ENCODE assay signal across 8 mouse cellular contexts in the genomic region with DNA sequence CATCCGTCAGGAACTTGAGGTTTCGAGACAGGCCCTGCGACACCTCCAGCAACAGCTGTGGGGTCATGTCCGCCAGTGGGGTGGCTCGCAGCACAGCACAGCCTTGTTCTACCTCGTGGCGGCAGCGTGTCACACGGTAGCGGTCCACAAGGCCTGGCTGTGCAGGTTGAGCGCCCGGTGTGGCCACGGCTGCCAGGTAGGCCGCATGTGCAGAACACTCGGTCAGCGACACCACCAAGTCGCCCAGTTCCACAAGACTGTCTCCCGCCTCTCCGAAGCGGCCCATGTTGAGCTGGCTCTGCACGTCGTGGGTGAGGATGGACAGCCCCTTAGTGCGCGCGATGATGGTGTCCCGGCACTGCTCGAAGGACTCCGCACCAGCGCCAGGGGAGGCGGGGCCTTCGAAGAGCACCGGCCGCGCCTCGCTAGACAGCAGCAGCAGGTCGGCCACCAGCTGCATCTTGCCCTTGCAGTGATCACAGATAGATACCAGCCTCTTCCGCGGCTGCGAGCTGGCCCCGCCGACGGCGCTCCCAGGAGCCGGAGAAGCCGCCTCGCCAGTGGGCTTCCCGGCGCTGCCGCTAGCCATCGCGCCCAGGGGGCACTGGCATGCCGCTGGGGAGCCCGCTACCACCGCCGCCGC. TPM values are rescaled to one million over a fixed set of nuclear protein-coding genes. Genes with fewer than 3 reads are reported as not detected.
DNase-seq lines count a peak whose midpoint lies in the region; ATAC-seq and TF ChIP-seq lines count a peak whose summit lies in the region.

No protein-coding gene starts in this region.

- peak overlapping the region; percentile 94 for H3K9ac ChIP-seq in intestine, embryonic 15.5 days
- peak overlapping the region; percentile 84 for H3K9ac ChIP-seq in limb, embryonic 14.5 days (ENCODE audit: low read depth, low read length, severe bottlenecking)
- H3K9ac ChIP-seq in midbrain, embryonic 13.5 days (replicated peaks): peak overlapping the region; percentile 92
- H3K9ac ChIP-seq in stomach, embryonic 16.5 days (ENCODE audit: low read length): peak overlapping the region; percentile 90

- intact Hi-C loops in gastrocnemius, postnatal 14 days (cut with DNase I; ENCODE audit: low total_unique reads): no loop called here

- ATAC-seq in common myeloid progenitor, adult 5-6 weeks (replicated peaks; ENCODE audit: low read depth, poor library complexity, severe bottlenecking): peak; percentile 7; the same call in 1 of the 2 replicates
- peak; percentile 29 for ATAC-seq in intestine, embryonic 15.5 days
- peak; percentile 21; the same call in 1 of the 2 replicates for ATAC-seq in limb, embryonic 14.5 days (ENCODE audit: low FRiP score, low read depth)
- ATAC-seq in midbrain, embryonic 13.5 days: peak; percentile 38
- no peak for ATAC-seq in stomach, embryonic 16.5 days (ENCODE audit: insufficient read depth, low FRiP score)

- peaks cover 32% of the 10 kb centered on the region for H3K4me1 ChIP-seq in intestine, embryonic 15.5 days (replicated peaks)
- peaks cover 39% of the 10 kb centered on the region for H3K4me1 ChIP-seq in limb, embryonic 14.5 days (ENCODE audit: control insufficient read depth, insufficient read depth, low read length)
- H3K4me1 ChIP-seq in midbrain, embryonic 13.5 days (replicated peaks): peaks cover 61% of the 10 kb centered on the region
- peaks cover 52% of the 10 kb centered on the region for H3K4me1 ChIP-seq in stomach, embryonic 16.5 days (ENCODE audit: control insufficient read depth, insufficient read depth, low read length)

- H3K4me3 ChIP-seq in intestine, embryonic 15.5 days (replicated peaks): peak overlapping the region; percentile 90
- H3K4me3 ChIP-seq in limb, embryonic 14.5 days (replicated peaks; ENCODE audit: low read length): peak overlapping the region; percentile 78
- H3K4me3 ChIP-seq in midbrain, embryonic 13.5 days (replicated peaks): peak overlapping the region; percentile 78
- H3K4me3 ChIP-seq in stomach, embryonic 16.5 days (replicated peaks; ENCODE audit: low read length): peak overlapping the region; percentile 64

- H3K4me2 ChIP-seq in intestine, embryonic 15.5 days (replicated peaks): peak overlapping the region; percentile 85
- peak overlapping the region; percentile 94 for H3K4me2 ChIP-seq in limb, embryonic 14.5 days (replicated peaks; ENCODE audit: low read depth, low read length, severe bottlenecking)
- H3K4me2 ChIP-seq in midbrain, embryonic 13.5 days (replicated peaks): peak overlapping the region; percentile 93
- H3K4me2 ChIP-seq in stomach, embryonic 16.5 days (ENCODE audit: low read depth, low read length): peak overlapping the region; percentile 88

- H3K9me3 ChIP-seq in intestine, embryonic 15.5 days: no peaks in the 10 kb centered on the region
- no peaks in the 10 kb centered on the region for H3K9me3 ChIP-seq in limb, embryonic 14.5 days (ENCODE audit: control insufficient read depth, low read length)
- peaks cover 2% of the 10 kb centered on the region; the same call in 1 of the 2 replicates for H3K9me3 ChIP-seq in midbrain, embryonic 13.5 days
- no peaks in the 10 kb centered on the region for H3K9me3 ChIP-seq in stomach, embryonic 16.5 days (replicated peaks; ENCODE audit: control insufficient read depth, low read length)

- peak; percentile 78 for DNase-seq in 3134 (ENCODE audit: extremely low read depth, insufficient read length, low spot score)
- DNase-seq in T-cell, adult 2 months (ENCODE audit: low spot score): peak; percentile 8
- DNase-seq in gastrocnemius, postnatal 14 days: peak; percentile 75
- no peak for DNase-seq in limb, embryonic 14.5 days (ENCODE audit: low spot score)

- no peaks in the 10 kb centered on the region for H3K27me3 ChIP-seq in intestine, embryonic 15.5 days (replicated peaks)
- no peaks in the 10 kb centered on the region for H3K27me3 ChIP-seq in limb, embryonic 14.5 days (ENCODE audit: control insufficient read depth, insufficient read depth, low read length)
- H3K27me3 ChIP-seq in midbrain, embryonic 13.5 days: no peaks in the 10 kb centered on the region
- no peaks in the 10 kb centered on the region for H3K27me3 ChIP-seq in stomach, embryonic 16.5 days (ENCODE audit: control insufficient read depth, insufficient read depth, low read length)

- TF ChIP-seq POLR2A in limb, embryonic 14.5 days (IDR thresholded peaks at IDR 0.05; ENCODE audit: borderline replicate concordance, extremely low read depth, insufficient read depth, insufficient read length): no peak

- H3K27ac ChIP-seq in intestine, embryonic 15.5 days: peak overlapping the region; percentile 99
- H3K27ac ChIP-seq in limb, embryonic 14.5 days (replicated peaks; ENCODE audit: low read depth, low read length): peak overlapping the region; percentile 93
- peak overlapping the region; percentile 87 for H3K27ac ChIP-seq in midbrain, embryonic 13.5 days
- peak overlapping the region; percentile 99 for H3K27ac ChIP-seq in stomach, embryonic 16.5 days (ENCODE audit: low read length)

- peaks cover 5% of the 10 kb centered on the region; the same call in 1 of the 2 replicates for H3K36me3 ChIP-seq in intestine, embryonic 15.5 days
- H3K36me3 ChIP-seq in limb, embryonic 14.5 days (ENCODE audit: control insufficient read depth, insufficient read depth, low read length): peaks cover 6% of the 10 kb centered on the region; the same call in 1 of the 2 replicates
- H3K36me3 ChIP-seq in midbrain, embryonic 13.5 days: peaks cover 5% of the 10 kb centered on the region; the same call in 1 of the 2 replicates
- H3K36me3 ChIP-seq in stomach, embryonic 16.5 days (ENCODE audit: control insufficient read depth, insufficient read depth, low read length): peaks cover 7% of the 10 kb centered on the region

- 13% methylated on average over 56 of the region's 56 CpGs for WGBS in intestine, embryonic 15.5 days
- WGBS in limb, embryonic 14.5 days: 21% methylated on average over 44 of the region's 56 CpGs
- WGBS in midbrain, embryonic 13.5 days: 22% methylated on average over 56 of the region's 56 CpGs
- 16% methylated on average over 56 of the region's 56 CpGs for WGBS in stomach, embryonic 16.5 days

RNA-seq across cellular contexts. Expression of a gene that starts 1.4 kb away (rescaled TPM):
- total RNA-seq in common myeloid progenitor, adult 5-6 weeks (2017): 4.8 and 7.2 TPM in 2 replicates
- 1 to 10 TPM; 4.8 to 5.5 TPM for total RNA-seq in gastrocnemius, postnatal 14 days (2021)
- 13.6 and 13.7 TPM in 2 replicates for polyA plus RNA-seq in intestine, embryonic 15.5 days (2015; fragmentation: Nextera tagmentation; extraction: Ambion mirVana)
- polyA plus RNA-seq in limb, embryonic 14.5 days (2012; rRNA removed): 32.7 and 42.5 TPM in 2 replicates
- polyA plus RNA-seq in limb, embryonic 14.5 days (2014; fragmentation: Nextera tagmentation; extraction: Ambion mirVana): 17.6 and 18.8 TPM in 2 replicates
- polyA plus RNA-seq in midbrain, embryonic 13.5 days (2015; fragmentation: Nextera tagmentation; extraction: Ambion mirVana): 5.8 and 7.5 TPM in 2 replicates
- 3.6 and 4.7 TPM in 2 replicates for polyA plus RNA-seq in stomach, embryonic 16.5 days (2015; fragmentation: Nextera tagmentation; extraction: Ambion mirVana)

RNA-seq across cellular contexts. Expression of a gene that starts 1.5 kb away (rescaled TPM):
- total RNA-seq in common myeloid progenitor, adult 5-6 weeks (2017): 37.7 and 47.8 TPM in 2 replicates
- 10 to 100 TPM; 31.5 to 38.8 TPM for total RNA-seq in gastrocnemius, postnatal 14 days (2021)
- 91.2 and 108 TPM in 2 replicates for polyA plus RNA-seq in intestine, embryonic 15.5 days (2015; fragmentation: Nextera tagmentation; extraction: Ambion mirVana)
- polyA plus RNA-seq in limb, embryonic 14.5 days (2012; rRNA removed): 25.6 and 39.8 TPM in 2 replicates
- 79.5 and 84.6 TPM in 2 replicates for polyA plus RNA-seq in limb, embryonic 14.5 days (2014; fragmentation: Nextera tagmentation; extraction: Ambion mirVana)
- polyA plus RNA-seq in midbrain, embryonic 13.5 days (2015; fragmentation: Nextera tagmentation; extraction: Ambion mirVana): 68.6 and 69.6 TPM in 2 replicates
- polyA plus RNA-seq in stomach, embryonic 16.5 days (2015; fragmentation: Nextera tagmentation; extraction: Ambion mirVana): 85.6 and 93.5 TPM in 2 replicates
